Mouse (Mus musculus) myocyte (in vitro differentiated cells): ENCODE data around the gene Bmp7. TPM values are rescaled to one million over a fixed set of nuclear protein-coding genes. Genes with fewer than 3 reads are reported as not detected.

ENCODE experiments used
- H3K27me3 ChIP-seq: one replicate; pipeline ENCODE4 v1.6.1; 2011; ENCODE audit not compliant: control insufficient read depth, insufficient read depth, insufficient read length
- H3K36me3 ChIP-seq: one replicate; pipeline ENCODE4 v1.6.1; 2011; ENCODE audit not compliant: control insufficient read depth, insufficient read depth
- H3K4me2 ChIP-seq: one replicate; pipeline ENCODE4 v1.6.1; 2011; ENCODE audit warnings: low read depth, control low read depth
- H3K4me3 ChIP-seq: one replicate; pipeline ENCODE4 v1.5.1; 2011; ENCODE audit warnings: mild to moderate bottlenecking, control low read depth, moderate library complexity
- H3K79me2 ChIP-seq: one replicate; pipeline ENCODE4 v1.6.1; 2011; ENCODE audit not compliant: control insufficient read depth, insufficient read depth
- H3ac ChIP-seq: one replicate; pipeline ENCODE4 v1.6.1; 2011; ENCODE audit not compliant: control insufficient read depth, insufficient read length
- CEBPB ChIP-seq: IDR thresholded peaks from 2 replicates; pipeline ENCODE4 v1.6.1; 2011; ENCODE audit warnings: mild to moderate bottlenecking, moderate library complexity; ENCODE audit not compliant: poor library complexity, insufficient read depth, severe bottlenecking
- E2F4 ChIP-seq: IDR thresholded peaks from one replicate; pipeline ENCODE4 v1.6.1; 2011; ENCODE audit warnings: mild to moderate bottlenecking, control low read depth, moderate library complexity; ENCODE audit not compliant: insufficient read depth
- MAX ChIP-seq: IDR thresholded peaks from one replicate; pipeline ENCODE4 v1.6.1; 2011; ENCODE audit warnings: low read depth, mild to moderate bottlenecking, control low read depth
- MYOD1 ChIP-seq, 3 experiments: IDR thresholded peaks; one replicate each; pipeline ENCODE4 v1.6.1; 2011; ENCODE audit warnings: control low read depth in 2 of 3, low read depth in 2 of 3, mild to moderate bottlenecking in 2 of 3, moderate library complexity in 1 of 3; ENCODE audit not compliant: insufficient read length in 2 of 3, control insufficient read depth in 1 of 3
- MYOG ChIP-seq, 3 experiments: IDR thresholded peaks; one replicate each; pipeline ENCODE4 v1.6.1; 2011; ENCODE audit warnings: control low read depth in 2 of 3, low read depth in 2 of 3, mild to moderate bottlenecking in 2 of 3; ENCODE audit not compliant: insufficient read length in 2 of 3, control insufficient read depth in 1 of 3, insufficient read depth in 1 of 3
- POLR2A ChIP-seq: IDR thresholded peaks from one replicate; pipeline ENCODE4 v1.6.1; 2011; ENCODE audit warnings: low read depth, mild to moderate bottlenecking, control low read depth, moderate library complexity; ENCODE audit not compliant: insufficient read length
- POLR2AphosphoS2 ChIP-seq: IDR thresholded peaks from one replicate; pipeline ENCODE4 v1.6.1; 2011; ENCODE audit warnings: low read depth, control low read depth; ENCODE audit not compliant: insufficient read length
- REST ChIP-seq: IDR thresholded peaks from one replicate; pipeline ENCODE4 v1.6.1; 2011; ENCODE audit warnings: mild to moderate bottlenecking, control low read depth, moderate library complexity; ENCODE audit not compliant: insufficient read depth, insufficient read length
- SRF ChIP-seq: IDR thresholded peaks from one replicate; pipeline ENCODE4 v1.6.1; 2011; ENCODE audit warnings: low read depth; ENCODE audit not compliant: control insufficient read depth, insufficient read length
- TCF12 ChIP-seq: IDR thresholded peaks from one replicate; pipeline ENCODE4 v1.6.1; 2011; ENCODE audit warnings: mild to moderate bottlenecking, control low read depth; ENCODE audit not compliant: poor library complexity, insufficient read depth, severe bottlenecking
- TCF3 ChIP-seq: IDR thresholded peaks from one replicate; pipeline ENCODE4 v1.6.1; 2011; ENCODE audit warnings: low read depth, control low read depth; ENCODE audit not compliant: insufficient read length
- USF1 ChIP-seq: IDR thresholded peaks from one replicate; pipeline ENCODE4 v1.6.1; 2011; ENCODE audit warnings: low read depth, mild to moderate bottlenecking, control low read depth, moderate library complexity
- polyA plus RNA-seq: library from polyadenylated mRNA; unstranded; fragments of >200 nt; fragmentation: generic; extraction: Trizol; gene quantifications from one replicate; pipeline ENCODE4 v1.2.1, GENCODE M21; 2012; ENCODE audit warnings: missing spikeins

Gene Bmp7
- polyA plus RNA-seq, 1 experiment, result not detected

DNA sequence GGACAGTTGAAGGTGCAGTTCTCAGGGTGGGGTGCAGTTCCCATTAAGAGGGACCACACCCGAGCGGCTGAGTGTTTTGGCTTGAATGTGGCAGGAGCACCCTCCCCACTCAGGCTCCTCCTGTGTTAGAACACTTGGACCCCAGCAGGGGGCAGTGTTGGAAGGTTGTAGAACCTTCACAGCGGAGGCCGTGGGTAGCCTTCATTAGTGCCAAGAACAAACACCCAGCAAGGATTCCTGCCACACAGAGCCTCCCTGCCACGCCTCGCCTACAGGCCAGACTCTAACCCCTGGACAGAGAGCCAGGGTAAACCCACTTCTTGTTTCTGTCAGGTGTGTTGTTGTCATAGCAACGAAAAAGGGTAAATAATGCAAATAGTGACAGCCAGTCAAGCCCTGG, 112.6 kb downstream of the Bmp7 start:
- Histone ChIP-seq H3K4me3 (no peak overlapping the region), H3K79me2 (no peaks in the 10 kb centered on the region), H3K36me3 (no peaks in the 10 kb centered on the region), H3ac (no peak overlapping the region), H3K4me2 (no peak overlapping the region), H3K27me3 (peaks cover 24% of the 10 kb centered on the region)
- TF ChIP-seq SRF (no peak), MYOD1 (IDR thresholded peaks at IDR 0.05; ENCODE audit: control insufficient read depth in 1 of 3, insufficient read length in 2 of 3, low read depth in 2 of 3) (no peak), USF1 (no peak), TCF12 (no peak), MYOG (IDR thresholded peaks at IDR 0.05; ENCODE audit: control insufficient read depth in 1 of 3, insufficient read depth in 1 of 3, insufficient read length in 2 of 3, low read depth in 2 of 3) (no peak), POLR2AphosphoS2 (no peak), REST (no peak), E2F4 (no peak), TCF3 (no peak)

DNA sequence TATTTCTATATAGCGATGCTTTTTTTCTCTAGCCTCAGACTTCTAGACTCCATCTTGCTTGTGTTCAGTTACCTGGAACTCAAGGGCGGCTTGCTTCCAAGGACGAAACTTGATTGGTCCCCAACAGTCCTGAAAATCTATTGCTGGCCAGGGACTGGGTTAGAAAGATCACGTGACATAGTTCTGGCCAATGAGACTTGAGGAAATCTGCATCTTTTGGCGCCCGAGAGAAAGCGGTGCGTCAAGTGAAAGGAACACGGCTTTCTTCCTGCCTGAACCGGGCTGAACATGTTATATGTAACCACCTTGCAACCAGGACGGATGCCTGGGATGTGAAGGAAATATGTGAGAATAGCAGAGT, 114.4 kb downstream of the Bmp7 start:
- Histone ChIP-seq H3K36me3 (no peaks in the 10 kb centered on the region), H3K4me3 (no peak overlapping the region)

GRCm38 (mm10) chr2:172824906-172825784, 115.0 kb downstream of the Bmp7 start:
- no peaks in the 10 kb centered on the region for H3K36me3 ChIP-seq
- no peak overlapping the region for H3ac ChIP-seq
- H3K4me3 ChIP-seq, result no peak overlapping the region
- H3K27me3 ChIP-seq, result peaks cover 27% of the 10 kb centered on the region
- TF ChIP-seq E2F4, result no peak
- TF ChIP-seq MYOG (IDR thresholded peaks at IDR 0.05; ENCODE audit: control insufficient read depth in 1 of 3, insufficient read depth in 1 of 3, insufficient read length in 2 of 3, low read depth in 2 of 3), result no peak
- no peak for TF ChIP-seq TCF3
- no peaks in the 10 kb centered on the region for H3K79me2 ChIP-seq
- no peak overlapping the region for H3K4me2 ChIP-seq

More for the DNA sequence above, 114.4 kb downstream of the Bmp7 start:
- TF ChIP-seq MAX (no peak), REST (no peak), POLR2A (no peak), POLR2AphosphoS2 (no peak), E2F4 (no peak), USF1 (no peak), TCF12 (no peak), CEBPB (no peak), MYOG (IDR thresholded peaks at IDR 0.05; ENCODE audit: control insufficient read depth in 1 of 3, insufficient read depth in 1 of 3, insufficient read length in 2 of 3, low read depth in 2 of 3) (no peak), SRF (no peak), MYOD1 (IDR thresholded peaks at IDR 0.05; ENCODE audit: control insufficient read depth in 1 of 3, insufficient read length in 2 of 3, low read depth in 2 of 3) (no peak), TCF3 (no peak)
- Histone ChIP-seq H3K4me2 (no peak overlapping the region), H3ac (no peak overlapping the region), H3K79me2 (no peaks in the 10 kb centered on the region), H3K27me3 (peaks cover 27% of the 10 kb centered on the region)

DNA sequence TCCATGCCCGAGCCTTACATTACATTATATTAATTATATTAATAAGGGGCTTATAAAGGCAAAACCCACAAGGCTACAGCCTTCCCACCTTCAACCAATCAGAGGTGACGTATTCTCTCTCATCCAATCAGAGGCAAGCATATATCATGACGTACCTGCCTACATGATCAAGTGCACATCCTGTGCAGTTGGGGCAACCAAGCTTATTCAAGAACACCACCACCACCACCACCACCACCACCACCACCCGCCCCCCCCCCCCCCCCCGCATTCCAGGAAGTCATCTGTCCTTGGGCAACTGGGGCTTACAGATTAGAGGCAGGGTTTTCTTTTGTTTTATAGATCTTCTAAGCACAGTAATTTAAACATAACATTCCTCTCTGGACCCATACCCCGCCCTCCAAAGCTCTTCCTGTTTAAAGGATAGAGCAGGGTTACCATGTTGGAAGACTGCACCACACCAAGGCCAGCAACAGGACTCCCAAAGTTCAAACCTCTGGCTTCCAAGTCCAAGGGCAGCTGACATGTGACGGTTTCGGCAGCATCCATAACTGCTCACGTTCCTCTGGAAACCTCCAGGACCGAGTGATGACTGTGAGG, 121.4 kb downstream of the Bmp7 start:
- TF ChIP-seq TCF3 (no peak), MYOD1 (IDR thresholded peaks at IDR 0.05; ENCODE audit: control insufficient read depth in 1 of 3, insufficient read length in 2 of 3, low read depth in 2 of 3) (no peak), POLR2A (no peak), CEBPB (no peak), MAX (no peak), E2F4 (no peak), TCF12 (no peak), USF1 (no peak), REST (no peak), POLR2AphosphoS2 (no peak), SRF (no peak), MYOG (IDR thresholded peaks at IDR 0.05; ENCODE audit: control insufficient read depth in 1 of 3, insufficient read depth in 1 of 3, insufficient read length in 2 of 3, low read depth in 2 of 3) (no peak)
- Histone ChIP-seq H3K27me3 (peaks cover 3% of the 10 kb centered on the region), H3K4me3 (no peak overlapping the region), H3K4me2 (no peak overlapping the region), H3ac (no peak overlapping the region), H3K79me2 (no peaks in the 10 kb centered on the region), H3K36me3 (no peaks in the 10 kb centered on the region)

Other genes starting within 250 kb of the Bmp7 start
- gene Spo11, start 37.4 kb upstream of the Bmp7 start, polyA plus RNA-seq, result not detected
- 68.4 TPM for gene Rae1, start 59.8 kb upstream of the Bmp7 start, polyA plus RNA-seq
- gene Rbm38, start 80.2 kb upstream of the Bmp7 start, polyA plus RNA-seq, result 124 TPM
- not detected for gene Ctcfl, start 179.2 kb upstream of the Bmp7 start, polyA plus RNA-seq
- not detected for gene Pck1, start 212.7 kb upstream of the Bmp7 start, polyA plus RNA-seq